ENCODE assay signal across 8 mouse cellular contexts in the genomic region with DNA sequence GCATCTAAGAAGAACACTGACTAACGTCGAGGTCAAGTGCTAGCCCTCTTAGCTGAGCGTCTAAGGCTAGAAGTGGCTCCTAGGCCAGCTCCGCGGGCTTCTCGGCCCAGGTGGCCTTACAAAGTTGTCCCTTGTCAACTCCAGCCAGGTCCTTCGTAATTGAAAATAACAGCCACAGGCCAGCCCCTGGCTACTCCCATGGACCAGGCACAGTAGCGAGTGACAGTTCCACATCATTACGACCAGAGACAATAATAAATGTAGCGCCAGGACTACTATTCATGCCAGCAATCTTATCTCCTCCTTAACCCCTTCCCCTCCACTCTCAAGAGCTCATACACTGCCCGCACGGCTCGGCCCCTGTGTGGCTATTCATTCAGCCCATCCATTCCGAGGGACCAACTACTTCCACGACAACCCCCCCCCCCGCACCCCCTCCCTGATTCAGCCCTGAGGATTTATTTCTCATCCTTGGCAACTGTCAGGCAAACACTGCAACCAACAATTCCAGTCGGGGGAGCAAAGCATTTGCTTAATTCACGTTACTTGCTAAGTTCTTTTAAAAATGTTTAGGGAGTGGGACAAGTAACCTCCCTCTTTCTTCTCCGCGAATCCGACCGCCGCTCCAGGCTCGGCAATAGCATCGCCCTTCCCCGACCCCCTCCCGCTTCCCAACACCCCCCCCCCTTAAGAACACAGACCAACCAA. TPM values are rescaled to one million over a fixed set of nuclear protein-coding genes. Genes with fewer than 3 reads are reported as not detected.
A peak's percentile ranks its signal among the peaks of the same experiment; 100 is the strongest.
DNase-seq lines count a peak whose midpoint lies in the region; ATAC-seq lines count a peak whose summit lies in the region.

No protein-coding gene starts in this region.

- peak; percentile 14 for DNase-seq in frontal cortex, postnatal 14 days (ENCODE audit: low spot score in 2 of 2)
- no peak for DNase-seq in adipocyte (ENCODE audit: low spot score)

- ATAC-seq in frontal cortex, adult (ENCODE audit: low TSS enrichment): no peak
- 0 out of 2 replicates have a peak, but pooled peaks have one; percentile 3 for ATAC-seq in cerebellum, adult (ENCODE audit: insufficient number of reproducible peaks, low FRiP score, low TSS enrichment)
- no peak for ATAC-seq in forebrain, embryonic 16.5 days
- peak; percentile 7; the same call in 1 of the 2 replicates for ATAC-seq in hindbrain, embryonic 16.5 days
- no peak for ATAC-seq in limb, embryonic 15.5 days (ENCODE audit: insufficient number of reproducible peaks, low FRiP score, low TSS enrichment, low read depth)
- 0 out of 2 replicates have a peak, but pooled peaks have one; percentile 2 for ATAC-seq in neural tube, embryonic 15.5 days (ENCODE audit: low FRiP score)

- H3K27me3 ChIP-seq in forebrain, embryonic 16.5 days (replicated peaks; ENCODE audit: control insufficient read depth, insufficient read depth, low read length): no peaks in the 10 kb centered on the region
- no peaks in the 10 kb centered on the region for H3K27me3 ChIP-seq in hindbrain, embryonic 16.5 days (replicated peaks; ENCODE audit: control insufficient read depth, insufficient read depth, low read length)
- no peaks in the 10 kb centered on the region for H3K27me3 ChIP-seq in limb, embryonic 15.5 days
- no peaks in the 10 kb centered on the region for H3K27me3 ChIP-seq in neural tube, embryonic 15.5 days (replicated peaks)

- H3K9me3 ChIP-seq in forebrain, embryonic 16.5 days (ENCODE audit: control insufficient read depth, low read length): no peaks in the 10 kb centered on the region
- H3K9me3 ChIP-seq in hindbrain, embryonic 16.5 days (ENCODE audit: control insufficient read depth, low read length): no peaks in the 10 kb centered on the region
- no peaks in the 10 kb centered on the region for H3K9me3 ChIP-seq in limb, embryonic 15.5 days
- no peaks in the 10 kb centered on the region for H3K9me3 ChIP-seq in neural tube, embryonic 15.5 days (replicated peaks)

- H3K4me1 ChIP-seq in forebrain, embryonic 16.5 days (replicated peaks; ENCODE audit: control insufficient read depth, insufficient read depth, low read length): peaks cover 21% of the 10 kb centered on the region
- H3K4me1 ChIP-seq in hindbrain, embryonic 16.5 days (ENCODE audit: control insufficient read depth, insufficient read depth, low read depth, low read length): peaks cover 8% of the 10 kb centered on the region
- H3K4me1 ChIP-seq in limb, embryonic 15.5 days: peaks cover 20% of the 10 kb centered on the region
- H3K4me1 ChIP-seq in neural tube, embryonic 15.5 days: peaks cover 33% of the 10 kb centered on the region

- H3K4me3 ChIP-seq in forebrain, embryonic 16.5 days (replicated peaks; ENCODE audit: low read length): peak overlapping the region; percentile 72
- H3K4me3 ChIP-seq in hindbrain, embryonic 16.5 days (ENCODE audit: low read length): peak overlapping the region; percentile 52
- peak overlapping the region; percentile 54 for H3K4me3 ChIP-seq in limb, embryonic 15.5 days
- peak overlapping the region; percentile 70 for H3K4me3 ChIP-seq in neural tube, embryonic 15.5 days (replicated peaks)

- WGBS in forebrain, embryonic 16.5 days: under 1% methylated on average over 27 of the region's 27 CpGs
- under 1% methylated on average over 27 of the region's 27 CpGs for WGBS in hindbrain, embryonic 16.5 days
- under 1% methylated on average over 27 of the region's 27 CpGs for WGBS in limb, embryonic 15.5 days
- under 1% methylated on average over 27 of the region's 27 CpGs for WGBS in neural tube, embryonic 15.5 days

- H3K27ac ChIP-seq in forebrain, embryonic 16.5 days (ENCODE audit: low read length): peak overlapping the region; percentile 97
- H3K27ac ChIP-seq in hindbrain, embryonic 16.5 days (ENCODE audit: low read depth, low read length): peak overlapping the region; percentile 97
- peak overlapping the region; percentile 94 for H3K27ac ChIP-seq in limb, embryonic 15.5 days
- H3K27ac ChIP-seq in neural tube, embryonic 15.5 days (replicated peaks): peak overlapping the region; percentile 96

- peak overlapping the region; percentile 96 for H3K4me2 ChIP-seq in forebrain, embryonic 16.5 days (ENCODE audit: low read length)
- H3K4me2 ChIP-seq in hindbrain, embryonic 16.5 days (ENCODE audit: low read length): peak overlapping the region; percentile 98
- peak overlapping the region; percentile 92 for H3K4me2 ChIP-seq in limb, embryonic 15.5 days
- peak overlapping the region; percentile 96 for H3K4me2 ChIP-seq in neural tube, embryonic 15.5 days

- no peaks in the 10 kb centered on the region for H3K36me3 ChIP-seq in forebrain, embryonic 16.5 days (ENCODE audit: control insufficient read depth, insufficient read depth)
- H3K36me3 ChIP-seq in hindbrain, embryonic 16.5 days (ENCODE audit: control insufficient read depth, insufficient read depth, low read length): no peaks in the 10 kb centered on the region
- H3K36me3 ChIP-seq in limb, embryonic 15.5 days: no peaks in the 10 kb centered on the region
- H3K36me3 ChIP-seq in neural tube, embryonic 15.5 days: no peaks in the 10 kb centered on the region

- peak overlapping the region; percentile 97 for H3K9ac ChIP-seq in forebrain, embryonic 16.5 days (replicated peaks; ENCODE audit: low read depth, low read length)
- peak overlapping the region; percentile 88 for H3K9ac ChIP-seq in hindbrain, embryonic 16.5 days (ENCODE audit: low read depth, low read length)
- peak overlapping the region; percentile 51 for H3K9ac ChIP-seq in limb, embryonic 15.5 days
- peak overlapping the region; percentile 77 for H3K9ac ChIP-seq in neural tube, embryonic 15.5 days (replicated peaks)

RNA-seq across cellular contexts. Expression of gene Klf12, which starts 0.9 kb away (rescaled TPM):
- polyA plus RNA-seq in forebrain, embryonic 16.5 days (2015; fragmentation: Nextera tagmentation; extraction: Ambion mirVana): 45.5 and 48.4 TPM in 2 replicates
- 39.9 and 49.8 TPM in 2 replicates for polyA plus RNA-seq in hindbrain, embryonic 16.5 days (2015; fragmentation: Nextera tagmentation; extraction: Ambion mirVana)
- 21.9 and 23.7 TPM in 2 replicates for polyA plus RNA-seq in limb, embryonic 15.5 days (2015; fragmentation: Nextera tagmentation; extraction: Ambion mirVana)
- polyA plus RNA-seq in neural tube, embryonic 15.5 days (2015; fragmentation: Nextera tagmentation; extraction: Ambion mirVana): 33.1 and 35.6 TPM in 2 replicates

Comparison
In these comparisons a context has a peak if more than half of its experiments do, and no peak if none do; other contexts are left out.
1. ATAC-seq: peak in cerebellum, adult (single experiment), hindbrain, embryonic 16.5 days (single experiment) and neural tube, embryonic 15.5 days (single experiment); none in frontal cortex, adult (single experiment), forebrain, embryonic 16.5 days (single experiment) and limb, embryonic 15.5 days (single experiment).
2. Peak in every context shown above with its lines, with median percentiles within 50 percentile points of each other: H3K27ac ChIP-seq, H3K4me2 ChIP-seq, H3K4me3 ChIP-seq and H3K9ac ChIP-seq.